Mouse (Mus musculus) granulocyte monocyte progenitor cell, adult 5-6 weeks (primary cell): ENCODE results near the gene Zkscan6. TPM values are rescaled to one million over a fixed set of nuclear protein-coding genes. Genes with fewer than 3 reads are reported as not detected.
A peak's percentile ranks its signal among the peaks of the same experiment; 100 is the strongest.

Experiments
- ATAC-seq: replicated peaks from 2 replicates; pipeline ENCODE4 v1.8.0; 2016; ENCODE audit warnings: mild to moderate bottlenecking, moderate TSS enrichment, inconsistent platforms; ENCODE audit not compliant: poor library complexity, severe bottlenecking
- total RNA-seq, 2 experiments: library from RNA; stranded (forward) in 1 of 2; stranded (reverse) in 1 of 2; fragments of 200-712, 200-1000 nt in 1 of 2; fragments of >200 nt in 1 of 2; fragmentation: Nextera tagmentation in 1 of 2; gene quantifications; 2 replicates each; pipeline ENCODE4 v1.2.3; 2014 to 2017

Gene Zkscan6
- total RNA-seq (2014; fragmentation: Nextera tagmentation) (10.7 and 11.4 TPM in 2 replicates), total RNA-seq (2017) (11.4 and 20.8 TPM in 2 replicates)

GRCm38 (mm10) chr11:65806909-65807504 lies at the start of gene Zkscan6:
Zkscan6 (plus strand) TSS chr11:65807175.
- ATAC-seq: peak; percentile 78

GRCm38 (mm10) chr11:65759350-65759749 lies 47.6 kb upstream of the Zkscan6 start:
- ATAC-seq: no peak

- peak; percentile 74 for ATAC-seq
Observed at GRCm38 (mm10) chr11:65760912-65761311, 46.1 kb upstream of the Zkscan6 start.

GRCm38 (mm10) chr11:65768445-65768844 lies 38.5 kb upstream of the Zkscan6 start:
- ATAC-seq: no peak

GRCm38 (mm10) chr11:65769990-65770389 lies 37.0 kb upstream of the Zkscan6 start:
- peak; percentile 94 for ATAC-seq

- peak; percentile 77 for ATAC-seq
Observed at GRCm38 (mm10) chr11:65771546-65771945, 35.4 kb upstream of the Zkscan6 start.

GRCm38 (mm10) chr11:65773535-65773934 lies 33.4 kb upstream of the Zkscan6 start:
- ATAC-seq: no peak

GRCm38 (mm10) chr11:65773946-65774656 lies 32.9 kb upstream of the Zkscan6 start:
- ATAC-seq: no peak

- ATAC-seq: peak; percentile 65
Observed at GRCm38 (mm10) chr11:65776906-65777611, 29.9 kb upstream of the Zkscan6 start.

GRCm38 (mm10) chr11:65777810-65778209 lies 29.2 kb upstream of the Zkscan6 start:
- peak; percentile 69 for ATAC-seq

- ATAC-seq: no peak
Observed at GRCm38 (mm10) chr11:65779066-65779465, 27.9 kb upstream of the Zkscan6 start.

GRCm38 (mm10) chr11:65779578-65779977 lies 27.4 kb upstream of the Zkscan6 start:
- ATAC-seq: no peak

- peak; percentile 73 for ATAC-seq
Observed at GRCm38 (mm10) chr11:65781596-65781995, 25.4 kb upstream of the Zkscan6 start.

GRCm38 (mm10) chr11:65786160-65786559 lies 20.8 kb upstream of the Zkscan6 start:
- ATAC-seq: no peak

GRCm38 (mm10) chr11:65787421-65788151 lies 19.4 kb upstream of the Zkscan6 start:
- ATAC-seq: peak; percentile 30

GRCm38 (mm10) chr11:65788154-65788553 lies 18.8 kb upstream of the Zkscan6 start, which contains the start of gene Map2k4:
Map2k4 (minus strand) TSS chr11:65788297.
- ATAC-seq: peak; percentile 99

GRCm38 (mm10) chr11:65794428-65795219 lies 12.4 kb upstream of the Zkscan6 start:
- peak; percentile 84 for ATAC-seq

GRCm38 (mm10) chr11:65795896-65796295 lies 11.1 kb upstream of the Zkscan6 start:
- peak; percentile 71 for ATAC-seq

GRCm38 (mm10) chr11:65801899-65802298 lies 5.1 kb upstream of the Zkscan6 start:
- no peak for ATAC-seq
